Mouse (Mus musculus) splenic B cell, adult 2 months (primary cell): ENCODE measurements around the gene Tmem213.

Experiments used
- DNase-seq: peaks from one replicate; pipeline ENCODE4 v3.0.0-alpha.2; 2011; ENCODE audit warnings: low read depth, low spot score
- H3K27me3 ChIP-seq: 2 replicates; pipeline ENCODE4 v1.6.1; 2012; ENCODE audit warnings: mild to moderate bottlenecking, low read length, moderate library complexity, mixed read lengths; ENCODE audit not compliant: control insufficient read depth, poor library complexity, insufficient read depth, severe bottlenecking
- H3K36me3 ChIP-seq: 2 replicates; pipeline ENCODE4 v1.6.1; 2012; ENCODE audit warnings: mild to moderate bottlenecking, low read length, moderate library complexity, mixed read lengths; ENCODE audit not compliant: control insufficient read depth, poor library complexity, insufficient read depth, severe bottlenecking

The Tmem213 gene

DNA sequence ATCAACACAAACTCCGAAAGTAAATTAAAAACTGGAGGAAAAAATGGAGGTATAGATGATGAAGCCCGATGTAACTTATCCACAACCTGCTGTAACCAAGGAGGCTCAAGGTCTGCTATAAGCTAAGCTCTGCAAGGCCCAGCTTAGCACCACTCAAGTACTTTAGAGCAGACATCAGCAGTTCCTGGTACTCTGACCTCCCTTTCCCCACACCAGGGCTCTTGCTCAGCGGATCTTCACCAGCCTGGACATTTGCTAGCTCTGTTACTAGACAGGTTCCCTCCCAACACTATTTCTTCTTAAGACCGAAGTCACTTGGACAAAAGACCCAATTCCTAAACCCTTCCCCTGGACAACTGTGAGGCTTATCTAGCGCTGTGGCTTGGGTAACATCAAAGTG lies 15.8 kb downstream of the Tmem213 start:
- Histone ChIP-seq H3K36me3 (no peaks in the 10 kb centered on the region), H3K27me3 (no peaks in the 10 kb centered on the region)
- no peak for DNase-seq

DNA sequence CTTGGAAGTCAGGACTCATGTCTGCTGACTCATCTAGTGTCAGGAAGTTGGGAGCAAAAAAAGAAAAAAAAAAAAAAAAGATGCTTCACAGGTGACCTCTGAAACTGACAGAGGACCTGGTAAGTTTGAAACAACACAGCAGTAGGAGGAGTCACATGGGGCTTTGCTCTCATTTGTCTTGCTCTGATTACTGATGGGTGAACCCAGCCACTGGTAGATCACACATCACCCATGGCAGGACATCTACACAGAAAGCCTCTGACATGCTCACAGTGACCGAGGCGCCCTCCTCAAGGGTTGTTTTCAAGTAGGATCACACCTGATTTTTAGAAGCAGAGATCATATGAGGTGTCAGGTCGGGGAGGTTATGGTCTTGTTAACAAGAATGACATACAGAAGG lies 16.4 kb downstream of the Tmem213 start:
- DNase-seq = no peak
- H3K27me3 ChIP-seq = no peaks in the 10 kb centered on the region
- no peaks in the 10 kb centered on the region for H3K36me3 ChIP-seq

- H3K36me3 ChIP-seq = no peaks in the 10 kb centered on the region
- DNase-seq = no peak
- H3K27me3 ChIP-seq = no peaks in the 10 kb centered on the region
Observed at GRCm38 (mm10) chr6:38128115-38128514, 19.1 kb downstream of the Tmem213 start.

DNA sequence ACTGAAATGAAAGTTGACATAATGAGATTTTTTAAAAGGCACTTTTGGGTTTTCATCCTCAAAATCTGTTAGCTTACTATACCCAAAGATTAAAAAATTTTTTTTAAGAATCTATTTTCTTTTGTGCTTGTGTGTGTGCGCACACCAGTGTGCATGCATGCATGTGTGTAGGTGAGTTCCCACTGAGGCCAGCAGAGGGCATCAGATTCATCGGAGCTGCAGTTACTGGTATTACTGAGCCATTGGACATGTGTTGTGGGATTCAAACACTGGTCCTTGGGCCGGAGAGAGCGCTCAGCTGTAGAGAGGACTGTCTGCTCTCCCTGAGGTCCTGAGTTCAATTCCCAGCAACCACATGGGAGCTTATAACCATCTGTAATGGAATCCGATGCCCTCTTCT lies 20.8 kb downstream of the Tmem213 start:
- H3K36me3 ChIP-seq = no peaks in the 10 kb centered on the region

GRCm38 (mm10) chr6:38131801-38132231 lies 22.8 kb downstream of the Tmem213 start:
- no peak for DNase-seq
- no peaks in the 10 kb centered on the region for H3K27me3 ChIP-seq
- no peaks in the 10 kb centered on the region for H3K36me3 ChIP-seq

More for the DNA sequence above, 20.8 kb downstream of the Tmem213 start:
- H3K27me3 ChIP-seq = no peaks in the 10 kb centered on the region
- DNase-seq = no peak

GRCm38 (mm10) chr6:38134806-38135559 lies 25.9 kb downstream of the Tmem213 start:
- no peak for DNase-seq
- H3K36me3 ChIP-seq = no peaks in the 10 kb centered on the region
- H3K27me3 ChIP-seq = no peaks in the 10 kb centered on the region

DNA sequence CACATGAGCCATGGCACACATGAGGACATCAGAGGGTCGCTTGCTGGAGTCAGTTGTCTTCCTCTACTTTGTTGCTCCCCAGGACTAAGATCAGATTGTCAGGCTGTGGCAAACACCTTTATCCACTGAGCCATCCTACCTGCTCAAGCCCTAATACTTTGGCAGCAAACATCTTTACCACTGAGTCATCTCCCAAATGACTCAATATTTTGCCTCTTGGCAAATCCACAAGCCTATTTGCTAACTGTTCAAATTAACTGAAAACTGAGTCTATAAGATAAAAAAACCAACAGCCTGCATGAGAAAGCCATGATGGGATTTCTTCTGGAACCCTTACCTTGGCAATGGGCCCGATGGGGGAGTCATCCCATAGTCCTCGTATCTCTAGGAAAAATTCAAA lies 30.0 kb downstream of the Tmem213 start:
- no peaks in the 10 kb centered on the region for H3K27me3 ChIP-seq
- H3K36me3 ChIP-seq = no peaks in the 10 kb centered on the region
- DNase-seq = no peak

DNA sequence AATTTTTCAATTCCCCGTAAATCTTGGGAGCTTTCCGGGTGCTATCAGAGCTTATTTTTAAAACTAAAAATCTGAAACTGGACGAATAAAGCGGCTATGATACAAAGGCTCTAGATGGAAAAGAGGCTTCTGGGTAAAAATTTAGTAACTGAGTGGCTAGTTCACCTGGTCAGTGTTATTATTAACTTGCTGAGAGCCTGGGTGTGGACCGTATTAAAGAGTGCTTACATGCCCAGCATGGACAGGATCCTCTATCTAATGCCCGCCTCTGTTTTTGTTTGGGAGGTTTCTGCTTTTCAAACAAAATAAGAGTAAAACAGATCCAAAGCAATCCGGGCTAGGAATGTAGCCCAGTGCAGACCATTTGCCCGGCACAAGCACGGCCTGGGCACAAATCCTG lies 31.3 kb downstream of the Tmem213 start:
- H3K27me3 ChIP-seq = no peaks in the 10 kb centered on the region
- H3K36me3 ChIP-seq = no peaks in the 10 kb centered on the region
- no peak for DNase-seq

- DNase-seq = no peak
- no peaks in the 10 kb centered on the region for H3K27me3 ChIP-seq
- no peaks in the 10 kb centered on the region for H3K36me3 ChIP-seq
Observed at GRCm38 (mm10) chr6:38144161-38144998, 35.3 kb downstream of the Tmem213 start.

DNA sequence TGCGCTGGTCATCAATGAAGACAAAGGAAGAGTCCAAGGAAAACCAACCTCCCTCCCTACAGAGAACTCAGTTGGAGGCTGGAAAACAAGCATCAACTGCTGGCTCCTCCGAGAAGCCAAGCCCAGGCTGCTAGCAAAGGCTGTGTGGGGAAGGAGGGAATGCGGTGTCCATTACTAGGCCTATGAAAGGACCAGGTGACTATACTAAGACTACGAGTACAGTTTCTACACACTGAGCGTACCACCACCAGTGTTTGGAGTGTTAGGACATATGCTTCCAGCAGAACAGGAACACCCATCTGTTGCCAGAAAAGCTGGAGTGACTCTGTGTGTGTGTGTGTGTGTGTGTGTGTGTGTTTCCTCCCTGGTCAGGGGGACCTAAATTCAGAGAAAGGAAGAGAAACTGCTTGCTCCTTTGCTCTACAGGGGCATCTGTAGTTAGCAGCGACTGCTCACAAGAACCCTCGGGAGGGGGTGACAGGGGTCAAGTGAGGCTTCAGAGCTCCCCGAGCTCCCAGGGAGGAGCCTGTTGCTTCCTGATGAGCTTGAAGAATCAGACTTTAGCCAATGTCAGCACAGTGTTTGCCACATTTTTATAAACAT lies 36.5 kb downstream of the Tmem213 start:
- no peak for DNase-seq

GRCm38 (mm10) chr6:38147301-38147700 lies 38.2 kb downstream of the Tmem213 start:
- Histone ChIP-seq H3K27me3 (no peaks in the 10 kb centered on the region), H3K36me3 (no peaks in the 10 kb centered on the region)
- DNase-seq = no peak

More for the DNA sequence above, 36.5 kb downstream of the Tmem213 start:
- H3K27me3 ChIP-seq = no peaks in the 10 kb centered on the region
- H3K36me3 ChIP-seq = no peaks in the 10 kb centered on the region

DNA sequence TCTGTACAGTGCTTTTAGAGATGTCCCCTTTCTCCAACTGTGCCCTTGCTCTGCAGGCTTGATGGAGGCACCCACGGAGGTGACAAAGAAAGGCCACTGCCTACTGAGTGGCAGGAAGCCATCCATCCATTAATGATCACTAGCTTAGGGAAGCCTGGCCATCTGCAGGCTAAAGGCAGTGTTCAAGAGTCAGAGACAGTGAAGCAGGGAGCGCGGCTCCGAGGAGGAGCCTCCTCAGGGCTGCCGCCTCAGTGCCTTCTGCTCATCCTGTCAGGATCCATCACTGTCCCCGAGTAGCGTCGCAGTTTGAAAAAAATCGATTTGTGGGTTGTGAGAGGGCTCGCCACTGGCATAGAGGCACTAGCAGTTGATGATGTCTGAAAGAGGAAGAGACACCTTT lies 39.6 kb downstream of the Tmem213 start:
- Histone ChIP-seq H3K27me3 (no peaks in the 10 kb centered on the region), H3K36me3 (no peaks in the 10 kb centered on the region)
- no peak for DNase-seq

DNA sequence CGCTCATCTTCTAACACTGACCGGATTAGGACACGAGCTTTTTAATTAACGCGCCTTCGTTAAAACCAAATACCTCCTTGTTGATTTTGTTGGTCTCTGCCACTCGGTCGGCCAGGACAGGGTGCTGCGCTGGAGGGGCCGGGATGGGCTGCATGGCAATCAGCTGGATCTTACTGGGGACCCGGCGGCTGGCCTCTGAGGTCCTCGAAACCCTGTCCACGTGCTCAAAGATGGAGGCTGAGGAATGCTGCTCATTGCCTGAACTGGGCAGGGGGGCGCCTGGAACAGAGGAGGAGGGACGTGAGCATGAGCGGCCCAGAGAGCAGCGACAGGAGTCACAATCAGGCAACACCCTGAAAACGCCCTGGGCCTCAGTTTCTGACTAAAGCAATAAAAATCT lies 40.4 kb downstream of the Tmem213 start:
- Histone ChIP-seq H3K27me3 (no peaks in the 10 kb centered on the region), H3K36me3 (no peaks in the 10 kb centered on the region)
- DNase-seq = no peak

GRCm38 (mm10) chr6:38152305-38152704 lies 43.2 kb downstream of the Tmem213 start:
- Histone ChIP-seq H3K36me3 (no peaks in the 10 kb centered on the region), H3K27me3 (no peaks in the 10 kb centered on the region)
- DNase-seq = no peak

- Histone ChIP-seq H3K27me3 (no peaks in the 10 kb centered on the region), H3K36me3 (no peaks in the 10 kb centered on the region)
- no peak for DNase-seq
Observed at GRCm38 (mm10) chr6:38156204-38156603, 47.1 kb downstream of the Tmem213 start.
